ENCODE assay signal across 26 mouse cellular contexts in the genomic region with DNA sequence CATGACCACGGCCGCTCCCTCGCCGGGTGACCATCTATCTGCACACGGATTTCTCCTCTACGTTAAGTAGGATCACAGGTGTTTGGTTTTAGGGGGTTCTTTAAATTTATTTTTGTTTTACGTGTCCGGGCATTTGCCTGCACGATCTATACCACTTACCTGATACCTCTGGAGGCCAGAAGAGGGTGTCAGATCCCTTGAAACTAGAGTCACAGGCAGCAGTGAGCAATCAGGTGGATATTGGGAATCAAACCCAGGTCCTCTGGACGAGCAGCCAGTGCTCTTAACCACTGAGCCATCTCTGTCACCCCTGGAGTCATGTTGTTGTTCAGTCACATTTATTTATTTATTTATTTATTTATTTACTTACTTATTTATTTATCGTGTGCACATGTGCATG. TPM values are rescaled to one million over a fixed set of nuclear protein-coding genes. Genes with fewer than 3 reads are reported as not detected.
DNase-seq lines count a peak whose midpoint lies in the region; ATAC-seq and TF ChIP-seq lines count a peak whose summit lies in the region.
"Had no signal": no experiment of that assay in that cellular context is flagged by ENCODE, and none has a peak within 500 bp of the region (broad histone marks: within the 10 kb centered on the region; RNA-seq: fewer than 3 reads in every experiment).

No protein-coding gene starts in this region.

- DNase-seq in lung, postnatal 0 days (ENCODE audit: low spot score), result no peak
- DNase-seq in lung, adult 18-20 months, result no peak
- DNase-seq in MEL (ENCODE audit: low read depth, low spot score) (no peak), MN1 (ENCODE audit: low spot score) (no peak)
- no peak for DNase-seq in urinary bladder, postnatal 10 days (ENCODE audit: low spot score)
- DNase-seq: adrenal gland, postnatal 14 days; cerebellum, adult 8-10 months; cerebellum, postnatal 36 days; gastrocnemius, postnatal 14 days; heart, adult 18-20 months; heart, postnatal 4 days; right cerebral cortex, adult 18-20 months; right cerebral cortex, postnatal 4 days; thymus, postnatal 25 days had no signal

- TF ChIP-seq CTCF in intestine, postnatal 0 days (IDR thresholded peaks at IDR 0.05; ENCODE audit: low read depth), result peak; percentile 50
- TF ChIP-seq CTCF in lung, postnatal 0 days (IDR thresholded peaks at IDR 0.05), result peak; percentile 43
- peak in 1 of 3 experiments; percentile 31; a peak in 2 of 6 replicates for TF ChIP-seq CTCF in MEL (IDR thresholded peaks at IDR 0.05 in 2 of 3, conservative IDR thresholded peaks at IDR 0.05 in 1 of 3; ENCODE audit: control insufficient read depth in 1 of 3, insufficient read depth in 1 of 3, low read depth in 2 of 3, low read length in 3 of 3, poor library complexity in 1 of 3, severe bottlenecking in 1 of 3)

- H3K4me3 ChIP-seq in intestine, postnatal 0 days (ENCODE audit: low read depth, low read length), result no peak overlapping the region
- no peak overlapping the region for H3K4me3 ChIP-seq in intestine, embryonic 15.5 days (replicated peaks)
- H3K4me3 ChIP-seq in lung, postnatal 0 days (ENCODE audit: low read depth, low read length), result no peak overlapping the region
- H3K4me3 ChIP-seq in MEL (ENCODE audit: control insufficient read depth in 1 of 2, insufficient read depth in 1 of 2, low read depth in 2 of 2, low read length in 2 of 2), result no peak overlapping the region
- H3K4me3 ChIP-seq: heart, embryonic 15.5 days; hindbrain, embryonic 15.5 days; kidney, embryonic 15.5 days; limb, embryonic 12.5 days; midbrain, embryonic 10.5 days; neural tube, embryonic 15.5 days had no signal

- H3K27ac ChIP-seq in intestine, postnatal 0 days (ENCODE audit: low read depth, low read length), result no peak overlapping the region
- H3K27ac ChIP-seq in intestine, embryonic 15.5 days, result no peak overlapping the region
- H3K27ac ChIP-seq in lung, postnatal 0 days (ENCODE audit: low read length), result no peak overlapping the region
- H3K27ac ChIP-seq in MEL (ENCODE audit: control insufficient read depth, low read depth, low read length), result no peak overlapping the region
- H3K27ac ChIP-seq: heart, embryonic 15.5 days; hindbrain, embryonic 15.5 days; kidney, embryonic 15.5 days; limb, embryonic 12.5 days; macrophage; midbrain, embryonic 10.5 days; neural tube, embryonic 15.5 days had no signal

- no peaks in the 10 kb centered on the region for H3K36me3 ChIP-seq in intestine, postnatal 0 days (ENCODE audit: control insufficient read depth, insufficient read depth)
- no peaks in the 10 kb centered on the region for H3K36me3 ChIP-seq in intestine, embryonic 15.5 days
- H3K36me3 ChIP-seq in lung, postnatal 0 days (ENCODE audit: insufficient read depth, low read length), result no peaks in the 10 kb centered on the region
- peaks cover 0 to 5% of the 10 kb centered on the region in 2 experiments; a peak in 2 of 4 replicates for H3K36me3 ChIP-seq in MEL (ENCODE audit: control insufficient read depth in 1 of 2, insufficient read depth in 2 of 2, low read length in 2 of 2)
- H3K36me3 ChIP-seq: heart, embryonic 15.5 days; hindbrain, embryonic 15.5 days; kidney, embryonic 15.5 days; limb, embryonic 12.5 days; midbrain, embryonic 10.5 days; neural tube, embryonic 15.5 days had no signal

- no peaks in the 10 kb centered on the region for H3K4me1 ChIP-seq in intestine, postnatal 0 days (replicated peaks; ENCODE audit: control insufficient read depth, insufficient read depth, low read length)
- peaks cover 3% of the 10 kb centered on the region; the same call in 1 of the 2 replicates for H3K4me1 ChIP-seq in intestine, embryonic 15.5 days (replicated peaks)
- no peaks in the 10 kb centered on the region for H3K4me1 ChIP-seq in lung, postnatal 0 days (ENCODE audit: insufficient read depth, low read depth, low read length)
- peaks cover 7 to 15% of the 10 kb centered on the region in 2 experiments for H3K4me1 ChIP-seq in MEL (ENCODE audit: control insufficient read depth in 1 of 2, insufficient read depth in 2 of 2, low read length in 2 of 2)
- H3K4me1 ChIP-seq: heart, embryonic 15.5 days; hindbrain, embryonic 15.5 days; kidney, embryonic 15.5 days; neural tube, embryonic 15.5 days had no signal

- WGBS in intestine, postnatal 0 days, result 73% methylated on average over 11 of the region's 11 CpGs
- 72% methylated on average over 11 of the region's 11 CpGs for WGBS in intestine, embryonic 15.5 days
- WGBS in lung, postnatal 0 days, result 74% methylated on average over 11 of the region's 11 CpGs

- no peak overlapping the region for H3K4me2 ChIP-seq in intestine, postnatal 0 days (replicated peaks; ENCODE audit: low read depth)
- H3K4me2 ChIP-seq in intestine, embryonic 15.5 days (replicated peaks), result no peak overlapping the region
- H3K4me2 ChIP-seq in lung, postnatal 0 days (replicated peaks; ENCODE audit: low read depth, low read length), result no peak overlapping the region
- H3K4me2 ChIP-seq: heart, embryonic 15.5 days; hindbrain, embryonic 15.5 days; kidney, embryonic 15.5 days; limb, embryonic 12.5 days; liver, embryonic 11.5 days; neural tube, embryonic 15.5 days had no signal

- no peaks in the 10 kb centered on the region for H3K79me2 ChIP-seq in MEL (ENCODE audit: control insufficient read depth, insufficient read depth, low read length, poor library complexity)

- no peak for TF ChIP-seq POLR2A in MEL (IDR thresholded peaks at IDR 0.05; ENCODE audit: control insufficient read depth in 1 of 2, insufficient read depth in 1 of 2, low read depth in 1 of 2, low read length in 2 of 2, poor library complexity in 1 of 2)

- no peak for ATAC-seq in intestine, postnatal 0 days
- no peak for ATAC-seq in intestine, embryonic 15.5 days
- no peak for ATAC-seq in lung, postnatal 0 days
- ATAC-seq: forebrain, embryonic 14.5 days; intestine, embryonic 16.5 days had no signal

- peak; percentile 33 for TF ChIP-seq RAD21 in MEL (IDR thresholded peaks at IDR 0.05; ENCODE audit: low read depth, low read length)

- H3K9me3 ChIP-seq in intestine, postnatal 0 days (ENCODE audit: control insufficient read depth), result no peaks in the 10 kb centered on the region
- no peaks in the 10 kb centered on the region for H3K9me3 ChIP-seq in intestine, embryonic 15.5 days
- no peaks in the 10 kb centered on the region for H3K9me3 ChIP-seq in lung, postnatal 0 days (ENCODE audit: low read length)
- no peaks in the 10 kb centered on the region for H3K9me3 ChIP-seq in MEL (replicated peaks; ENCODE audit: insufficient read depth, low read length)
- H3K9me3 ChIP-seq: heart, embryonic 15.5 days; hindbrain, embryonic 15.5 days; kidney, embryonic 15.5 days; midbrain, embryonic 10.5 days; neural tube, embryonic 15.5 days had no signal

- H3K27me3 ChIP-seq in intestine, postnatal 0 days (replicated peaks; ENCODE audit: control insufficient read depth, insufficient read depth, low read length), result no peaks in the 10 kb centered on the region
- H3K27me3 ChIP-seq in intestine, embryonic 15.5 days (replicated peaks), result no peaks in the 10 kb centered on the region
- H3K27me3 ChIP-seq in lung, postnatal 0 days (replicated peaks; ENCODE audit: insufficient read depth, low read length), result no peaks in the 10 kb centered on the region
- no peaks in the 10 kb centered on the region for H3K27me3 ChIP-seq in MEL (ENCODE audit: control insufficient read depth in 1 of 2, insufficient read depth in 2 of 2, low read length in 2 of 2)
- H3K27me3 ChIP-seq: heart, embryonic 15.5 days; hindbrain, embryonic 15.5 days; kidney, embryonic 15.5 days; limb, embryonic 12.5 days; neural tube, embryonic 15.5 days had no signal

- no peak overlapping the region for H3K9ac ChIP-seq in intestine, postnatal 0 days (ENCODE audit: low read depth, low read length)
- H3K9ac ChIP-seq in intestine, embryonic 15.5 days, result no peak overlapping the region
- no peak overlapping the region for H3K9ac ChIP-seq in lung, postnatal 0 days (replicated peaks; ENCODE audit: low read depth)
- H3K9ac ChIP-seq in MEL (ENCODE audit: control insufficient read depth, low read depth, low read length, poor library complexity, severe bottlenecking), result no peak overlapping the region
- H3K9ac ChIP-seq: heart, embryonic 15.5 days; hindbrain, embryonic 15.5 days; kidney, embryonic 15.5 days; limb, embryonic 12.5 days; neural tube, embryonic 15.5 days had no signal

- TF ChIP-seq EP300 in lung, postnatal 0 days (IDR thresholded peaks at IDR 0.05), result no peak
- no peak for TF ChIP-seq EP300 in MEL (IDR thresholded peaks at IDR 0.05; ENCODE audit: low read depth in 1 of 2, low read length in 2 of 2)

TF ChIP-seq in MEL, 35 proteins besides CTCF, POLR2A, EP300 and RAD21:
- TF ChIP-seq SMC3 (IDR thresholded peaks at IDR 0.05; ENCODE audit: low read depth, low read length) (peak; percentile 28; the same call in 1 of the 2 replicates), RCOR1 (IDR thresholded peaks at IDR 0.05; ENCODE audit: low read depth, low read length) (no peak)

RNA-seq across cellular contexts. Expression of a gene that starts 15.6 kb away (rescaled TPM):
- 24.4 and 28.7 TPM in 2 replicates for polyA plus RNA-seq in intestine, postnatal 0 days (2015; fragmentation: Nextera tagmentation; extraction: Ambion mirVana)
- 28.0 and 31.2 TPM in 2 replicates for polyA plus RNA-seq in intestine, embryonic 15.5 days (2015; fragmentation: Nextera tagmentation; extraction: Ambion mirVana)
- polyA plus RNA-seq in lung, postnatal 0 days (2015; fragmentation: Nextera tagmentation; extraction: Ambion mirVana), result 50.1 and 50.7 TPM in 2 replicates
- total RNA-seq in MEL (2012; rRNA removed), result not detected in 2 replicates
- not detected for polyA plus RNA-seq in MEL (2012; ENCODE audit: insufficient read depth in 1 of 2, insufficient read length in 2 of 2, low read depth in 1 of 2, low replicate concordance in 2 of 2, missing spikeins in 1 of 2)

RNA-seq across cellular contexts. Expression of a gene that starts 30.2 kb away (rescaled TPM):
- 13.9 and 14.9 TPM in 2 replicates for polyA plus RNA-seq in intestine, postnatal 0 days (2015; fragmentation: Nextera tagmentation; extraction: Ambion mirVana)
- 11.7 and 12.8 TPM in 2 replicates for polyA plus RNA-seq in intestine, embryonic 15.5 days (2015; fragmentation: Nextera tagmentation; extraction: Ambion mirVana)
- 14.7 and 14.9 TPM in 2 replicates for polyA plus RNA-seq in lung, postnatal 0 days (2015; fragmentation: Nextera tagmentation; extraction: Ambion mirVana)
- total RNA-seq in MEL (2012; rRNA removed), result 8.6 and 8.8 TPM in 2 replicates
- 10 to 100 TPM; 19.0 to 28.3 TPM for polyA plus RNA-seq in MEL (2012; ENCODE audit: insufficient read depth in 1 of 2, insufficient read length in 2 of 2, low read depth in 1 of 2, low replicate concordance in 2 of 2, missing spikeins in 1 of 2)

Comparison
In these comparisons a context has a peak if more than half of its experiments do, and no peak if none do; other contexts are left out.
1. RNA of a gene that starts 15.6 kb away (polyA plus RNA-seq): 50.1 to 50.7 TPM in lung, postnatal 0 days, 28.0 to 31.2 TPM in intestine, embryonic 15.5 days and 24.4 to 28.7 TPM in intestine, postnatal 0 days; not detected in MEL; every median in the first group is over 10 times any median in the second.